Mouse (Mus musculus): ENCODE measurements around the gene Srsy. TPM values are rescaled to one million over a fixed set of nuclear protein-coding genes. Genes with fewer than 3 reads are reported as not detected.

The Srsy gene
- not detected for polyA plus RNA-seq (2017; shearing (Covaris generic))

DNA sequence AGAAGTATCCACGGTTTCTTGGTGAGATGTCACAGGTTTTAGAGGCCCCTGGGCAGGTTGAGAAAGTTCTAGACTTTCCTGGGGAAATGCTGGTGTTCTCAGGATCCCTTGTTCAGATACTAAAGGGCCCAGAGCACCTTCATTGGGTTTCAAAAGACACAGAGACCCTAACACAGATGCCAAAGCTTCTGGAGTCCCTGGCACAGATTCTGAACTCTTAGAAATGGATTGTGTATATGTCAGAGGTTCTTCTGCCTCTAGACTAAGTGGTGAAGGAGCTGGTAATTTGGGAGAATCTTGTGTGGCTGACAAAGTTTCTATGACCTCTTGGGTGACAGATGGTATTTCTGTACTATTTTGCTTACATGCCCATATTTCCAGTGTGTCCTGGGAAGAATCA, at the start of gene Srsy:
Srsy (minus strand) TSS at position 101 of the 400 bp plus-strand sequence.

Other genes with a start within 250 kb of the Srsy start
- gene Gm21904, start 91.1 kb downstream of the Srsy start, polyA plus RNA-seq (2017; shearing (Covaris generic)) = not detected
- gene Gm20772, start 62.6 kb downstream of the Srsy start, polyA plus RNA-seq (2017; shearing (Covaris generic)) = not detected
- not detected for gene Gm20831, start 62.6 kb downstream of the Srsy start, polyA plus RNA-seq (2017; shearing (Covaris generic))
- gene Gm21764, start 124.5 kb upstream of the Srsy start, polyA plus RNA-seq (2017; shearing (Covaris generic)) = not detected
- gene Ssty1, start 151.8 kb upstream of the Srsy start, polyA plus RNA-seq (2017; shearing (Covaris generic)) = not detected